Mouse (Mus musculus) megakaryocyte, embryonic 14.5 days (primary cell): ENCODE results near the gene Mff.

Experiments
- FLI1 ChIP-seq: IDR thresholded peaks from 2 replicates; pipeline ENCODE4 v1.6.1; 2012; ENCODE audit warnings: low read length, inconsistent platforms, mixed read lengths
- GATA1 ChIP-seq: IDR thresholded peaks from 3 replicates; pipeline ENCODE4 v1.6.1; 2012; ENCODE audit warnings: mixed read lengths, low read length, inconsistent platforms, borderline replicate concordance

GRCm38 (mm10) chr1:82746408-82746807, 21.7 kb downstream of the Mff start:
- TF ChIP-seq GATA1 (no peak), FLI1 (no peak)
